Mouse (Mus musculus) erythroblast, embryonic 14.5 days (primary cell): ENCODE data around the gene Aurka.

Experiments used
- GATA1 ChIP-seq: IDR thresholded peaks from 2 replicates; pipeline ENCODE4 v1.6.1; 2012; ENCODE audit warnings: low read length, inconsistent platforms, mixed read lengths
- TAL1 ChIP-seq: IDR thresholded peaks from 3 replicates; pipeline ENCODE4 v1.6.1; 2012; ENCODE audit warnings: low read length, inconsistent platforms, mixed read lengths

DNA sequence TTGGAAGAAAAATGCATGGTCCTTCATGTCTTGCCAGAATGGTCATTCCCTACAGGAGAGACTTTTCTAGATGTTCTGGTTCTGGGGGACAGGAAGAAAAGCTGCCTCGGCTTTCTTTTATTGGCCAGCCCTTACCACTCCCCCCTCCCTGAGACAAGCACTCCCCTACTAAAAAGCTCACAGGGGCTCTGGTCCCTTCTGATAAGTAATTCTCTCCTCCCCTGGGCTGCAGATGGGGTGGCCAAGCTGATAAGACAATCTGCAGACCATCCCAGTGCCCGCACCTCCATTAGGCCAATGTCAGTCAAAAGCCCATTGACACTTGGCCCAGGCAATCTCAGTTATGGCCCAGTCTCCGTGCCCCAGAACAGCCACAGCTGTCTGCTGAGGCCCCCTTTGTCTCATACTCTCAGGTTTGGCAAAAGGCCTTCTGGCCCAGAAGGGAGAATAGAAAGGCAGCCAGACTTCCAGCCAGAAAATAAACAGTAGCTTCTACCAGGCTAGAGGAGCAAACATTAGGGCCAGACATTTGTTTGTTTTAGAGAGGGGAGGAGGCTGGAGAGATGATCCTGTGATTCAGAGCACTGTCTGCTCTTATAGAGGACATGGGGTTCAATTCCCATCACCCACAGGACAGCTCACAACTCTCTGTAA lies 21.9 kb downstream of the Aurka start:
- TF ChIP-seq GATA1 (peak; percentile 96), TAL1 (peak; percentile 94)
